Mouse (Mus musculus): Measurements from ENCODE around the gene R3hcc1l.

DNA sequence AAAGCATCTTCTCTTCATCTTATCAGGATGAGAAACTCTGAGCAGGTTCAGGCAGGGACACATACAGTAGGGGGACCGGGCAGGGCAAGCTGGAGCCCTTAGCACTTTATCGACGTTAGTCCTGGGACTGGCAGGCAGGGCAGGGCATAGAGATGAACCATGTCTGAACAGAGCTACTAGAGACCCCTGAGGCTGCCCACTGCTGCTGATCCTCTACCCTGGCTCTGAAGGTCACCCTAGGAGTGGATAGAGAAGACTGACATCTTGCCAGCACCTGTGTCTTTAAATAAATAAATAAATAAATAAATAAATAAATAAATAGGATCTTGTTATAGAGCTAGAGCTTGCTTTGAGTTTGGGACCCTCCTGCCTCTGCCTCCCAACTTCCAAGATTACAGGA lies 91.2 kb downstream of the R3hcc1l start:
- TF ChIP-seq CTCF (IDR thresholded peaks at IDR 0.05; ENCODE audit: low read depth, low read length), result no peak
- TF ChIP-seq POLR2A (IDR thresholded peaks at IDR 0.05; ENCODE audit: insufficient read depth, low read length), result no peak
- no peak for TF ChIP-seq EP300 (IDR thresholded peaks at IDR 0.05; ENCODE audit: insufficient read depth, low read depth, low read length)

All from ES-Bruce4 (cell line).